Mouse (Mus musculus): ENCODE measurements around the gene Btnl2.
"Not testable (repeated sequence)": the region's sequence is repeated elsewhere in the genome, so short reads cannot be mapped to it uniquely, and the experiment has no call there.

The Btnl2 gene

GRCm38 (mm10) chr17:34354539-34354938 is at the start of gene Btnl2:
Btnl2 (plus strand) TSS chr17:34354822.
- no peak for DNase-seq (ENCODE audit: low spot score in 2 of 2)

DNA sequence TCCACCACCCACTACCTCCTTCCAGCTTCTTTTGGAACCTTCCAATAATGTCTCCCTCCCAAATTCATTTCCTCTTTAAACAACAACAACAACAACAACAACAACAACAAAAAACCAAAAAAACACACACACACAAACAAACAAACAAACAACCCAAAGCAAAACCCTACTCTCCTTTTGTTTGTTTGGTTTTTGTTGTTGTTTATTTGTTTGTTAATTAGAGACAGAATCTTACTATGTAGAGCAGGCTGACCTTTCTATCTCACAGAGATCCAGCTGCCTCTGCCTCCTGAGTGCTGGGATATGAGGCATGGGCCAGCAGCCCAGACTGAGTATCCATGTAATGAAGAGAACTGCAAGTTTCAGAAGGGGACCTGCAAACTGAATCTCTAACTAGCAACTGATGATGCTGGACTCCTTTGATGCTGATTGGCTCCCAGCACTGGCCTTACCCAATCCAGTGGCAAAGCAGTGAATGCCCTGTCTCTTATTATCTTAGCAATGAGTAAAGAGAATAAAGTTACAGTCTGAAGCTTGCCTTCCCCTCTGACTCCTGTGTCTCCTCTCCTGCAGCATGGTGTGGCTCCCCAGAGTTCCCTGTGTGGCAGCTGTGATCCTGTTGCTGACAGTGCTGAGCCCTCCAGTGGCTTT is 49.1 kb upstream of the Btnl2 start, which contains the start of gene H2-Eb1:
TSS of gene H2-Eb1 (plus strand) at position 488 of the 651 bp plus-strand sequence.
- peak; percentile 81 to 85 for DNase-seq (ENCODE audit: low spot score in 2 of 2)

GRCm38 (mm10) chr17:34306407-34306806 is 48.2 kb upstream of the Btnl2 start:
- no peak for DNase-seq (ENCODE audit: low spot score in 2 of 2)

DNA sequence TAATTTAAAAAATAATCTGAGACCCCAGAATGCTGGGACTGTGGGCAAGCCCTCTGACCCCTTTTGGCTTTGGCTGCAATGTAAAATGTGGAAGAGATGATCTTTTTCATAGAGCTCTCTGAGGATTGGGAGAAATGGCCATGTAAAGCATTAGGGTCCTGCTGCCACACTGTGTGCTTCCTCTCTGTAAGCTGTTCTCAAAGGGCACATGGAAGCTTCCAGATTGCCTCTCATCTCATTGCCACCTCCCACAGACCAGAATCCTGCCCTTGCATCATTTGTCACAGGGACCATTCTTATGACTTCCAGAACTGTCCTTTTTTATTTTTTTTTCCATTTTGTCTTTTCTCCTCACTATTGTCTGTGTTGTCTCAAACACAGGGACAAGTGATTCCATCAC is 47.4 kb upstream of the Btnl2 start:
- no peak for DNase-seq (ENCODE audit: low spot score in 2 of 2)

DNA sequence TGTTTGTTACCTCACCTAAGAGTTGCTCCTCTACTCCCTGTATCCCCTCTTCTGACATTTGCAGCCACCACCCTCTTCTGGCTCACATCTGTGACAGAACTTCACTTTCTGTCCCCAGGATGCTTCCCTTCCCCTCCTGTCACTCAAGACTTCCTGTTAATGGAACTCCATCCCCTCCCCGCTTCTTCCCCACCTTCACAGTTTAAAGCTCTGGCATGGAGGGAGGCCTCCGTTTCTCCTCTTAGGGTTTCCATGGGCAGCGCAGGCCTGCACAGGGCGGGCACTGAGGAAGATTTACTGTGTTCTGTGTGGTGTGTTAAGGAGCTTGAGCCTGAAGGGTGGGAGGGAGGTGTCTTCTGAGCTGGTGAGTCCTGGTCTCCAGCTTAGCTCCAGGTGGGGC is 46.5 kb upstream of the Btnl2 start:
- DNase-seq (ENCODE audit: low spot score in 2 of 2) = no peak

DNA sequence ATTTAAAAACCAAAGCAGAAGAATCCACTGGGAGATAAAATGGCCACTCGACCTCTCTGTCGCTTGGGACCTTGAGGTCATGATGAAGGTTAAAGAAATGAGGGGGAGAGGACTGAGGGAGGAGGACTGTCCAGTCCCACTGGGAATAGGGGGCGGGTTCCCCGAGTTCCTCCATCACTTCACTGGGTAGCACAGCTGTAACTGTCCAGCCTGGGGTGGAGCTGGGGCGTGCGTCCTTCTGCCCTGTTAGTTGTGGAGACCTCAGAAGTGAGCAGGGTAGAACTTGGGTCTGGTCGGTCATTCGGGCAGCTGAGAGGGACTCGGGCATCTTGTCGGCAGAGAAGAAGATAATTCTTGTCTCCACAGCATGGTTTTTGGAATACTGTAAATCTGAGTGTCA is 45.4 kb upstream of the Btnl2 start:
- DNase-seq (ENCODE audit: low spot score in 2 of 2) = no peak

- peak; percentile 59 to 65 for DNase-seq (ENCODE audit: low spot score in 2 of 2)
These were observed 44.8 kb upstream of the Btnl2 start for GRCm38 (mm10) chr17:34309683-34310385.

- DNase-seq (ENCODE audit: low spot score in 2 of 2) = not testable (repeated sequence)
These were observed 44.1 kb upstream of the Btnl2 start for GRCm38 (mm10) chr17:34310526-34310925.

- DNase-seq (ENCODE audit: low spot score in 2 of 2) = no peak
These were observed 42.4 kb upstream of the Btnl2 start for GRCm38 (mm10) chr17:34312185-34312584.

- DNase-seq (ENCODE audit: low spot score in 2 of 2) = peak; percentile 29 to 43
These were observed 41.2 kb upstream of the Btnl2 start for GRCm38 (mm10) chr17:34313393-34313792.

DNA sequence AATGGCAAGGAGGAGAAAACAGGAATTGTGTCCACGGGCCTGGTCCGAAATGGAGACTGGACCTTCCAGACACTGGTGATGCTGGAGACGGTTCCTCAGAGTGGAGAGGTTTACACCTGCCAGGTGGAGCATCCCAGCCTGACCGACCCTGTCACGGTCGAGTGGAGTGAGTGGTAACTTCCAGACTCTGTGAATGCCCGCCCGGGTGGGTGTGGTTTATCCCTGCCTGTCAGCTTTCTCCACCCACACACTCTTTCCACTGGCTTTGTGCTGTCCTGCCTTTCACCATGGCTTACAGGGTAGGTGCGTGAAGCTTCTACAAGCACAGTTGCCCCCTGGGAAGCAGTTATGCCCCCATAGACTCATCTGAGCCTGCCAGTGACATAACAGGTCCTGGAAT is 40.3 kb upstream of the Btnl2 start:
- no peak for DNase-seq (ENCODE audit: low spot score in 2 of 2)

DNA sequence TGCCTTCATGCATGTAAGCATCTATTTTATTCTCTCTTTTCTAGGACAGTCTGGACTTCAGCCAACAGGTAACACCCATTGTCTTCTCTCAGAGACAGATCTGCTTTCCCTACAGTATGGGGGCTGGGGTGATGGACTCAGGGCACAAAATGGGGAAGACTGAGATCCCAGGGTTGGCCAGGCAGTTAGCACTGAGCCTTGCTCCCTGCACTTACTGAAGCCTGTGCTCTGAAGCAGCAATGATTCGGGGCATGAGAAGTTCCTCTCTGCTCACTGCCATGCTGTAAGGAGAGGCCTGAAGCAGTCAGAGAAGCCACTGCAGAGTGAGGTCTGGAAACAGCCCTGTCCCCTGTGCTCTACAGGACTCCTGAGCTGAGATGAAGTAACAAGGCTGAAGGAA is 39.1 kb upstream of the Btnl2 start:
- DNase-seq (ENCODE audit: low spot score in 2 of 2) = no peak

DNA sequence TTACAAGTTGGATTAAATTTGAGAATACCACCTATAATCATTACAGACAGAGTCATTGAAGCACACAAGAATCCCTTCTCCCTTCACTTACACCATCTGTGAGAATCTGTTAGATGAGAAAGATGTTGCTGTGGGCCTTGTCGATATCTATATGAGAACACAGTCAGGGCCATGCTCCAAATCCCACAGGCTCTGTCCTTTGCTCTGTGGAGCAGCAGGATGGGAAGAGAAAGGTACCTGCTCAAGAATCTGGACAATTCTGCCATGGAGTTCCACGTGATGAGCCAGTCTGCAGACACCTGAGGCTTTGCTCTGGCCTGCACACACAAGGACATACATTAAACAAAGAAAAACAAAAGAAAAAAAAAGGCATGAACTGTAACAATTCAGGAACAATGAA is 37.9 kb upstream of the Btnl2 start:
- DNase-seq (ENCODE audit: low spot score in 2 of 2) = no peak

- no peak for DNase-seq (ENCODE audit: low spot score in 2 of 2)
These were observed 37.3 kb upstream of the Btnl2 start for GRCm38 (mm10) chr17:34317275-34317674.

DNA sequence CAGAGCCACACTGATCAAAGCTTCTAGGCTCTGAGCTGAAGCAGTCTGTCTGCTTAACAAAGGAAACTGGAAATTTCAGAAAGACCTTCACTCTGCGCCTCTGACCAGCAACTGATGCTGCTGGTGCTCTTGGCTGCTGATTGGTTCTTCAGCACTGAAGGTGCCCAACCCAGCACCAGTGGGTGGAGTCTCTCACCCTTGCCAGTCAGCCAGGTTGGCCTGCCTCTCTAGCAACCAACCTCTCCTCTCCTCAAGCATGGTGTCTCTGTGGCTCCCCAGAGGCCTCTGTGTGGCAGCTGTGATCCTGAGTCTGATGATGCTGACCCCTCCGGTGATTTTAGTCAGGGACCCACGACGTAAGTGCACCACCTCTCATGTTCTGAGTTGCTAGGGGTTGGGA is 29.2 kb upstream of the Btnl2 start, which contains the start of gene H2-Eb2:
TSS of gene H2-Eb2 (plus strand) at position 230 of the 400 bp plus-strand sequence.
- no peak for DNase-seq (ENCODE audit: low spot score in 2 of 2)

DNA sequence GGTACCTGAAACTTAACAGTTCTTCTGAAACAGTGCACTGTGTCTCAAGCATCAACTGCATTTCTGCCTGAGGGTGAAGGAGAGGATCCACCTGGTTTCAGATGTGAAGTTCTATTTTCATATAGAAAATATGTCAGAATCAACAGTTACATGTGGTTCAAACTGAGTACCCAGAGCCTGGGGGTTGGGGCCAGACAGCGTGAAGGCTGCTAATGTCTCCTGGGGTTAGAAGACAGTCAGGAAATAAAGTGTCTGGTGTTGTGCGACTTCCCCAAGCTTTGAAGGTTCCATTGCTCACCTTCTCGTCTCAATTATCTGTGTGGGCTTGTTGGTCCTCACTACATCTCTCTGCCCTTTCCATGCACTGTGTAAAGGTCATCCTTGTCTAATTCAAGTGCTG is 28.2 kb upstream of the Btnl2 start:
- DNase-seq (ENCODE audit: low spot score in 2 of 2) = no peak

- no peak for DNase-seq (ENCODE audit: low spot score in 2 of 2)
These were observed 24.8 kb upstream of the Btnl2 start for GRCm38 (mm10) chr17:34329807-34330206.

- DNase-seq (ENCODE audit: low spot score in 2 of 2) = no peak
These were observed 23.4 kb upstream of the Btnl2 start for GRCm38 (mm10) chr17:34331200-34331599.

GRCm38 (mm10) chr17:34340619-34341402 is 13.8 kb upstream of the Btnl2 start:
- no peak for DNase-seq (ENCODE audit: low spot score in 2 of 2)

- no peak for DNase-seq (ENCODE audit: low spot score in 2 of 2)
These were observed 9.7 kb upstream of the Btnl2 start for GRCm38 (mm10) chr17:34344882-34345281.

- no peak for DNase-seq (ENCODE audit: low spot score in 2 of 2)
These were observed 9.1 kb upstream of the Btnl2 start for GRCm38 (mm10) chr17:34345486-34345885.

- DNase-seq (ENCODE audit: low spot score in 2 of 2) = no peak
These were observed 8.6 kb upstream of the Btnl2 start for GRCm38 (mm10) chr17:34346041-34346440.

Data from right cerebral cortex, postnatal 36 days (tissue).